Mouse (Mus musculus) MEL (cell line): ENCODE measurements around the gene Cerk. TPM values are rescaled to one million over a fixed set of nuclear protein-coding genes. Genes with fewer than 3 reads are reported as not detected.

ENCODE experiments used
- DNase-seq: peaks from one replicate; pipeline ENCODE4 v3.0.0; 2011; ENCODE audit warnings: low read depth, low spot score
- H3K27ac ChIP-seq: 2 replicates; pipeline ENCODE4 v1.5.1; 2012; ENCODE audit warnings: low read depth, mild to moderate bottlenecking, control low read depth, low read length, moderate library complexity; ENCODE audit not compliant: control insufficient read depth
- H3K27me3 ChIP-seq, 2 experiments: fragments of 150-350 bp in 1 of 2; sonication (generic) in 1 of 2; 2 replicates each; pipeline ENCODE4 v1.6.1; 2012; ENCODE audit warnings: low read length in 2 of 2, mild to moderate bottlenecking in 2 of 2, improper control_type of control experiment in 1 of 2, moderate library complexity in 1 of 2; ENCODE audit not compliant: insufficient read depth in 2 of 2, control insufficient read depth in 1 of 2
- H3K36me3 ChIP-seq, 2 experiments: 2 replicates each; pipeline ENCODE4 v1.6.1; 2012 to 2014; ENCODE audit warnings: low read length in 2 of 2, improper control_type of control experiment in 1 of 2, inconsistent platforms in 1 of 2, mild to moderate bottlenecking in 1 of 2; ENCODE audit not compliant: insufficient read depth in 2 of 2, control insufficient read depth in 1 of 2
- H3K4me1 ChIP-seq, 2 experiments: fragments of 150-350 bp in 1 of 2; sonication (generic) in 1 of 2; 2 replicates each; pipeline ENCODE4 v1.6.1; 2012; ENCODE audit warnings: low read length in 2 of 2, improper control_type of control experiment in 1 of 2, mild to moderate bottlenecking in 1 of 2; ENCODE audit not compliant: insufficient read depth in 2 of 2, control insufficient read depth in 1 of 2
- H3K4me3 ChIP-seq, 2 experiments: fragments of 150-350 bp in 1 of 2; sonication (generic) in 1 of 2; 2 replicates each; pipeline ENCODE4 v1.5.1; 2012; ENCODE audit warnings: low read depth in 2 of 2, low read length in 2 of 2, mild to moderate bottlenecking in 2 of 2, moderate library complexity in 2 of 2, control low read depth in 1 of 2, improper control_type of control experiment in 1 of 2; ENCODE audit not compliant: control insufficient read depth in 1 of 2, insufficient read depth in 1 of 2
- H3K79me2 ChIP-seq: 2 replicates; pipeline ENCODE4 v1.6.1; 2012; ENCODE audit warnings: mild to moderate bottlenecking, low read length, moderate library complexity; ENCODE audit not compliant: control insufficient read depth, poor library complexity, insufficient read depth
- H3K9ac ChIP-seq: 2 replicates; pipeline ENCODE4 v1.6.1; 2012; ENCODE audit warnings: low read depth, mild to moderate bottlenecking, control low read depth, low read length, moderate library complexity; ENCODE audit not compliant: control insufficient read depth, poor library complexity, severe bottlenecking
- H3K9me3 ChIP-seq: fragments of 150-350 bp; sonication (generic); replicated peaks from 2 replicates; pipeline ENCODE4 v1.6.1; 2012; ENCODE audit warnings: mild to moderate bottlenecking, low read length, improper control_type of control experiment, moderate library complexity; ENCODE audit not compliant: insufficient read depth
- BHLHE40 ChIP-seq: IDR thresholded peaks from 2 replicates; pipeline ENCODE4 v1.6.1; 2012; ENCODE audit warnings: low read depth, mild to moderate bottlenecking, inconsistent platforms, low read length, improper control_type of control experiment, borderline replicate concordance
- CTCF ChIP-seq, 3 experiments: IDR thresholded peaks in 2 of 3; conservative IDR thresholded peaks in 1 of 3; 2 replicates each; pipeline ENCODE4 v1.5.1; 2011 to 2012; ENCODE audit warnings: low read length in 3 of 3, low read depth in 2 of 3, mild to moderate bottlenecking in 2 of 3, improper control_type of control experiment in 1 of 3, inconsistent platforms in 1 of 3, mixed read lengths in 1 of 3, moderate library complexity in 1 of 3; ENCODE audit not compliant: control insufficient read depth in 1 of 3, insufficient read depth in 1 of 3, poor library complexity in 1 of 3, severe bottlenecking in 1 of 3
- E2F4 ChIP-seq: IDR thresholded peaks from 2 replicates; pipeline ENCODE4 v1.6.1; 2011; ENCODE audit warnings: low read depth, low read length, improper control_type of control experiment, borderline replicate concordance
- ETS1 ChIP-seq: IDR thresholded peaks from 2 replicates; pipeline ENCODE4 v1.6.1; 2012; ENCODE audit warnings: low read depth, mild to moderate bottlenecking, inconsistent platforms, low read length, improper control_type of control experiment, moderate library complexity
- GATA1 ChIP-seq: IDR thresholded peaks from 2 replicates; pipeline ENCODE4 v1.6.1; 2011; ENCODE audit warnings: low read depth, low read length, improper control_type of control experiment
- JUND ChIP-seq: IDR thresholded peaks from 2 replicates; pipeline ENCODE4 v1.6.1; 2011; ENCODE audit warnings: low read depth, mild to moderate bottlenecking, improper control_type of control experiment, low read length
- KAT2A ChIP-seq: conservative IDR thresholded peaks from 2 replicates; pipeline ENCODE4 v1.6.1; 2012; ENCODE audit warnings: low read depth, low read length, improper control_type of control experiment, inconsistent platforms
- MXI1 ChIP-seq: IDR thresholded peaks from 2 replicates; pipeline ENCODE4 v1.6.1; 2011; ENCODE audit warnings: mild to moderate bottlenecking, low read depth, low read length, improper control_type of control experiment
- MYB ChIP-seq: IDR thresholded peaks from 2 replicates; pipeline ENCODE4 v1.6.1; 2011; ENCODE audit warnings: mild to moderate bottlenecking, low read depth, low read length, improper control_type of control experiment
- MYC ChIP-seq: IDR thresholded peaks from 2 replicates; pipeline ENCODE4 v1.6.1; 2011; ENCODE audit warnings: low read depth, mild to moderate bottlenecking, low read length, improper control_type of control experiment, moderate library complexity
- NELFE ChIP-seq: IDR thresholded peaks from 2 replicates; pipeline ENCODE4 v1.6.1; 2011; ENCODE audit warnings: low read depth, low read length, improper control_type of control experiment
- NRF1 ChIP-seq: IDR thresholded peaks from 2 replicates; pipeline ENCODE4 v1.6.1; 2014; ENCODE audit warnings: low read depth, mild to moderate bottlenecking, inconsistent platforms, low read length, improper control_type of control experiment, moderate library complexity; ENCODE audit not compliant: poor library complexity, insufficient read depth, severe bottlenecking
- POLR2AphosphoS2 ChIP-seq: IDR thresholded peaks from 2 replicates; pipeline ENCODE4 v1.6.1; 2011; ENCODE audit warnings: low read length, improper control_type of control experiment
- RAD21 ChIP-seq: IDR thresholded peaks from 2 replicates; pipeline ENCODE4 v1.6.1; 2011; ENCODE audit warnings: mild to moderate bottlenecking, low read depth, low read length, improper control_type of control experiment
- SIN3A ChIP-seq: IDR thresholded peaks from 2 replicates; pipeline ENCODE4 v1.6.1; 2012; ENCODE audit warnings: low read length, improper control_type of control experiment, inconsistent platforms
- TAL1 ChIP-seq: IDR thresholded peaks from 2 replicates; pipeline ENCODE4 v1.6.1; 2012; ENCODE audit warnings: mild to moderate bottlenecking, inconsistent platforms, low read length, moderate library complexity, mixed read lengths
- TBP ChIP-seq: IDR thresholded peaks from 2 replicates; pipeline ENCODE4 v1.8.0; 2011; ENCODE audit warnings: low read depth, low read length, improper control_type of control experiment
- TCF12 ChIP-seq: IDR thresholded peaks from 2 replicates; pipeline ENCODE4 v1.6.1; 2014; ENCODE audit warnings: low read depth, mild to moderate bottlenecking, inconsistent platforms, low read length, improper control_type of control experiment, moderate library complexity
- UBTF ChIP-seq: IDR thresholded peaks from 2 replicates; pipeline ENCODE4 v1.6.1; 2012; ENCODE audit warnings: low read depth, mild to moderate bottlenecking, inconsistent platforms, low read length, improper control_type of control experiment, moderate library complexity, borderline replicate concordance; ENCODE audit not compliant: insufficient read depth
- ZKSCAN1 ChIP-seq: IDR thresholded peaks from 2 replicates; pipeline ENCODE4 v1.6.1; 2012; ENCODE audit warnings: low read depth, mild to moderate bottlenecking, inconsistent platforms, low read length, improper control_type of control experiment, moderate library complexity
- polyA plus RNA-seq, 2 experiments: library from polyadenylated mRNA; stranded (reverse) in 1 of 2; unstranded in 1 of 2; fragments of >175 nt in 1 of 2; fragments of >200 nt in 1 of 2; gene quantifications; 2 replicates each; pipeline versions ENCODE4 v1.2.1 to v1.2.4; 2012; ENCODE audit warnings: low replicate concordance in 2 of 2, low read depth in 1 of 2; ENCODE audit not compliant: insufficient read length in 2 of 2, insufficient read depth in 1 of 2, missing spikeins in 1 of 2
- total RNA-seq: library from RNA; depleted of rRNA; stranded (reverse); fragments of 300-350 nt; gene quantifications from 2 replicates; pipeline ENCODE4 v1.2.3, GENCODE M21; 2012; rRNA removed

The Cerk gene
- total and polyA plus RNA-seq, 3 experiments, result 4.1 to 9.5 TPM; not detected in 1

GRCm38 (mm10) chr15:86090578-86090977 is 95.4 kb downstream of the Cerk start:
- no peak for DNase-seq
- no peak overlapping the region for H3K27ac ChIP-seq
- TF ChIP-seq KAT2A (no peak), ETS1 (no peak), GATA1 (no peak), NELFE (no peak), BHLHE40 (no peak), RAD21 (no peak), CTCF (IDR thresholded peaks at IDR 0.05 in 2 of 3, conservative IDR thresholded peaks at IDR 0.05 in 1 of 3; ENCODE audit: control insufficient read depth in 1 of 3, insufficient read depth in 1 of 3, low read depth in 2 of 3, low read length in 3 of 3, poor library complexity in 1 of 3, severe bottlenecking in 1 of 3) (no peak), JUND (no peak), POLR2AphosphoS2 (no peak), MYB (no peak), SIN3A (no peak), ZKSCAN1 (no peak)
- H3K79me2 ChIP-seq, result peaks cover 14% of the 10 kb centered on the region; the same call in 1 of the 2 replicates
- H3K27me3 ChIP-seq, result no peaks in the 10 kb centered on the region
- no peaks in the 10 kb centered on the region for H3K9me3 ChIP-seq
- no peak overlapping the region for H3K4me3 ChIP-seq
- H3K4me1 ChIP-seq, result no peaks in the 10 kb centered on the region
- no peak overlapping the region for H3K9ac ChIP-seq
- peaks cover 0 to 6% of the 10 kb centered on the region in 2 experiments; a peak in 2 of 4 replicates for H3K36me3 ChIP-seq

- H3K9me3 ChIP-seq, result no peaks in the 10 kb centered on the region
- no peak for DNase-seq
- no peaks in the 10 kb centered on the region for H3K4me1 ChIP-seq
- TF ChIP-seq POLR2AphosphoS2 (no peak), E2F4 (no peak), NRF1 (no peak), TCF12 (no peak), TBP (no peak), MXI1 (no peak), ZKSCAN1 (no peak), KAT2A (no peak), MYC (no peak), TAL1 (no peak), GATA1 (no peak), MYB (no peak), UBTF (no peak)
- no peak overlapping the region for H3K9ac ChIP-seq
- H3K27me3 ChIP-seq, result no peaks in the 10 kb centered on the region
- H3K36me3 ChIP-seq, result peaks cover 0 to 6% of the 10 kb centered on the region in 2 experiments; a peak in 2 of 4 replicates
- H3K79me2 ChIP-seq, result peaks cover 14% of the 10 kb centered on the region; the same call in 1 of the 2 replicates
- H3K4me3 ChIP-seq, result no peak overlapping the region
- no peak overlapping the region for H3K27ac ChIP-seq
Measured at GRCm38 (mm10) chr15:86089991-86090529, 95.9 kb downstream of the Cerk start.

Other genes starting within 250 kb of the Cerk start
- 0.12 and 0.16 TPM in 2 replicates for gene Celsr1, start 152.4 kb downstream of the Cerk start, total RNA-seq
- gene Celsr1, start 152.4 kb downstream of the Cerk start, polyA plus RNA-seq, result under 1 TPM in 1 of 2 experiments, not detected in 1; 0.42 TPM
- 34.1 and 43.1 TPM in 2 replicates for gene Gramd4, start 128.4 kb downstream of the Cerk start, total RNA-seq
- 10 to 100 TPM; 35.2 to 38.0 TPM for gene Gramd4, start 128.4 kb downstream of the Cerk start, polyA plus RNA-seq
- gene Tbc1d22a, start 28.3 kb upstream of the Cerk start, total RNA-seq, result 15.1 and 15.9 TPM in 2 replicates
- 10 to 100 TPM in 1 of 2 experiments, not detected in 1; 21.1 TPM for gene Tbc1d22a, start 28.3 kb upstream of the Cerk start, polyA plus RNA-seq